Mouse (Mus musculus) C2C12 (cell line): ENCODE results near the gene P3h2.

ENCODE experiments used
- CTCF ChIP-seq: IDR thresholded peaks from one replicate; pipeline ENCODE4 v1.5.1; 2011; ENCODE audit not compliant: control insufficient read depth, insufficient read depth, insufficient read length
- MYOD1 ChIP-seq: IDR thresholded peaks from one replicate; pipeline ENCODE4 v1.6.1; 2011; ENCODE audit warnings: low read depth; ENCODE audit not compliant: control insufficient read depth, insufficient read length
- USF1 ChIP-seq: IDR thresholded peaks from one replicate; pipeline ENCODE4 v1.6.1; 2011; ENCODE audit warnings: low read depth, mild to moderate bottlenecking, control low read depth, moderate library complexity

DNA sequence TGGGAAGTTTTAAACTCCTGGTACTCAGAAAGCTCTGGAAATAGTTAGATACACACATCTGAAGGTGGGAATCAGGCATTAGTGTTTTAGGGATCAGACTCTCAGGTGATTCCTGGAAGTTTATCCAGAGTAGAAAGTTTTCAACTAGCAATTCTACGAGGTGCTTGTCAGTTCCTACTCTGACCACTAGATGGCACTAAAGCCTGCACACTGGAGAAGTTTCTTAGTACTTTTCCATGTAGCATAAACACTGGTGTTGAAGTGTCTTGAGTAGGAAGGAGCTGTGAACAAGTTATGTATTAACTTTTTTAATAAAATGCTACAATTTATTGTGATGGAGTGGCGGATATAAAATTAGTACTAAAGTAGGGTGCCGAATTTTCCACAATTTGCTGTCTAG, 141.7 kb downstream of the P3h2 start:
- no peak for TF ChIP-seq MYOD1
- TF ChIP-seq CTCF: no peak
- TF ChIP-seq USF1: no peak
